Mouse (Mus musculus): ENCODE results near the gene Sptb. TPM values are rescaled to one million over a fixed set of nuclear protein-coding genes. Genes with fewer than 3 reads are reported as not detected.

Gene Sptb
- total and polyA plus RNA-seq, 2 experiments from 2014 or later, result 4.9 to 36.8 TPM

GRCm38 (mm10) chr12:76530580-76531139, 179.7 kb downstream of the Sptb start, which contains the start of gene Plekhg3:
TSS of gene Plekhg3 (plus strand) at chr12:76530891.
- Histone ChIP-seq H3K9me3 (replicated peaks; ENCODE audit: control insufficient read depth, low read length) (no peaks in the 10 kb centered on the region), H3K27me3 (ENCODE audit: control insufficient read depth, insufficient read depth, low read length) (0 out of 2 replicates have a peak, but pooled peaks cover 16% of the 10 kb centered on the region), H3K27ac (ENCODE audit: low read depth) (no peak within 1 kb of the TSS), H3K4me3 (ENCODE audit: low read depth, low read length) (no peak within 1 kb of the TSS), H3K9ac (replicated peaks; ENCODE audit: low read depth, low read length) (no peak within 1 kb of the TSS), H3K36me3 (replicated peaks; ENCODE audit: control insufficient read depth, insufficient read depth, low read length) (no peaks in the 10 kb centered on the region), H3K4me2 (ENCODE audit: low read depth, low read length) (no peak within 1 kb of the TSS), H3K4me1 (ENCODE audit: control insufficient read depth, insufficient read depth) (peaks cover 21% of the 10 kb centered on the region)
- 55% methylated on average over 6 of the region's 6 CpGs for WGBS
- DNase-seq (ENCODE audit: low spot score), result no peak
- ATAC-seq (ENCODE audit: insufficient read depth, low read depth), result no peak
- no peak for TF ChIP-seq CTCF (IDR thresholded peaks at IDR 0.05; ENCODE audit: low read depth)
- TF ChIP-seq EP300 (IDR thresholded peaks at IDR 0.05; ENCODE audit: low read depth), result no peak

Small RNA genes lying within 50 kb of the gene (microRNA-seq; reads per million reads assigned to microRNA genes)
- not detected for gene Mir5135

Other genes with a start within 250 kb of the Sptb start
- gene Plekhg3, start 179.7 kb downstream of the Sptb start, total RNA-seq (2014; rRNA removed; ENCODE audit: low replicate concordance), result 17.7 and 21.7 TPM in 2 replicates
- gene Plekhg3, start 179.7 kb downstream of the Sptb start, polyA plus RNA-seq (2015; fragmentation: Nextera tagmentation; extraction: Ambion mirVana), result 3.7 TPM in 2 replicates
- 131 and 172 TPM in 2 replicates for gene Churc1, start 55.0 kb upstream of the Sptb start, total RNA-seq (2014; rRNA removed; ENCODE audit: low replicate concordance)
- gene Churc1, start 55.0 kb upstream of the Sptb start, polyA plus RNA-seq (2015; fragmentation: Nextera tagmentation; extraction: Ambion mirVana), result 307 TPM in 2 replicates
- 15.1 and 20.0 TPM in 2 replicates for gene Fntb, start 55.0 kb upstream of the Sptb start, total RNA-seq (2014; rRNA removed; ENCODE audit: low replicate concordance)
- gene Fntb, start 55.0 kb upstream of the Sptb start, polyA plus RNA-seq (2015; fragmentation: Nextera tagmentation; extraction: Ambion mirVana), result 13.0 and 13.2 TPM in 2 replicates
- not detected in 2 replicates for gene Gpx2, start 85.0 kb upstream of the Sptb start, total RNA-seq (2014; rRNA removed; ENCODE audit: low replicate concordance)
- gene Gpx2, start 85.0 kb upstream of the Sptb start, polyA plus RNA-seq (2015; fragmentation: Nextera tagmentation; extraction: Ambion mirVana), result 0.49 TPM in 1 of 2 replicates, not detected in the other
- gene Rab15, start 112.4 kb upstream of the Sptb start, total RNA-seq (2014; rRNA removed; ENCODE audit: low replicate concordance), result 1.1 and 10.3 TPM in 2 replicates
- gene Rab15, start 112.4 kb upstream of the Sptb start, polyA plus RNA-seq (2015; fragmentation: Nextera tagmentation; extraction: Ambion mirVana), result 1.6 and 1.7 TPM in 2 replicates

Data from heart, postnatal 0 days (tissue).